Mouse (Mus musculus) adrenal gland, postnatal 14 days (tissue): ENCODE measurements around the gene Aplp1. TPM values are rescaled to one million over a fixed set of nuclear protein-coding genes. Genes with fewer than 3 reads are reported as not detected.

Source experiments
- DNase-seq: peaks from one replicate; pipeline ENCODE4 v3.0.0; 2021; ENCODE audit warnings: mixed read lengths
- total RNA-seq: library from RNA; stranded (reverse); gene quantifications from 2 replicates; pipeline ENCODE4 v1.2.3, GENCODE M21; 2021

Aplp1 gene
- total RNA-seq, 1 experiment from 2014 or later, result 21.3 TPM

- no peak for DNase-seq
Measured at GRCm38 (mm10) chr7:30409789-30410188, 35.5 kb downstream of the Aplp1 start.

GRCm38 (mm10) chr7:30408639-30409038, 36.7 kb downstream of the Aplp1 start:
- no peak for DNase-seq

- DNase-seq, result no peak
Measured at GRCm38 (mm10) chr7:30402343-30402742, 43.0 kb downstream of the Aplp1 start.

- DNase-seq, result no peak
Measured at GRCm38 (mm10) chr7:30399671-30400070, 45.7 kb downstream of the Aplp1 start.

GRCm38 (mm10) chr7:30394871-30395270, 50.5 kb downstream of the Aplp1 start:
- no peak for DNase-seq

- peak; percentile 59 for DNase-seq
Measured at GRCm38 (mm10) chr7:30394379-30394778, 51.0 kb downstream of the Aplp1 start.

GRCm38 (mm10) chr7:30393631-30394030, 51.7 kb downstream of the Aplp1 start:
- DNase-seq, result no peak

- DNase-seq, result peak; percentile 33
Measured at GRCm38 (mm10) chr7:30392746-30393520, 52.4 kb downstream of the Aplp1 start.

Other genes starting within 250 kb of the Aplp1 start
- gene Capns1, start 246.7 kb downstream of the Aplp1 start, total RNA-seq, result 526 and 534 TPM in 2 replicates
- gene Polr2i, start 213.6 kb downstream of the Aplp1 start, total RNA-seq, result 95.5 and 99.4 TPM in 2 replicates
- 67.7 and 75.4 TPM in 2 replicates for gene Tbcb, start 213.3 kb downstream of the Aplp1 start, total RNA-seq
- not detected in 2 replicates for gene Ovol3, start 209.8 kb downstream of the Aplp1 start, total RNA-seq
- 0.33 and 0.38 TPM in 2 replicates for gene Thap8, start 165.4 kb downstream of the Aplp1 start, total RNA-seq
- gene Wdr62, start 165.1 kb downstream of the Aplp1 start, total RNA-seq, result 12.3 and 15.0 TPM in 2 replicates
- 26.9 and 44.7 TPM in 2 replicates for gene Clip3, start 153.8 kb downstream of the Aplp1 start, total RNA-seq
- 51.4 and 56.3 TPM in 2 replicates for gene Alkbh6, start 136.8 kb downstream of the Aplp1 start, total RNA-seq
- 23.5 and 30.2 TPM in 2 replicates for gene Syne4, start 130.7 kb downstream of the Aplp1 start, total RNA-seq
- gene E130208F15Rik, start 123.8 kb downstream of the Aplp1 start, total RNA-seq, result 2.2 and 3.6 TPM in 2 replicates
- 15.0 and 19.6 TPM in 2 replicates for gene Sdhaf1, start 121.6 kb downstream of the Aplp1 start, total RNA-seq
- gene Lrfn3, start 82.8 kb downstream of the Aplp1 start, total RNA-seq, result 15.6 and 16.2 TPM in 2 replicates
- 19.9 and 30.9 TPM in 2 replicates for gene Tyrobp, start 31.8 kb downstream of the Aplp1 start, total RNA-seq
- 7.1 TPM in 1 of 2 replicates, not detected in the other for gene Hcst, start 25.7 kb downstream of the Aplp1 start, total RNA-seq
- 2.8 and 3.9 TPM in 2 replicates for gene Nfkbid, start 23.8 kb downstream of the Aplp1 start, total RNA-seq
- gene Kirrel2, start 12.2 kb upstream of the Aplp1 start, total RNA-seq, result not detected in 2 replicates
- gene Nphs1, start 12.8 kb upstream of the Aplp1 start, total RNA-seq, result 0.11 TPM in 1 of 2 replicates, not detected in the other
- 2.6 and 33.4 TPM in 2 replicates for gene Prodh2, start 48.1 kb upstream of the Aplp1 start, total RNA-seq
- 8.3 and 8.9 TPM in 2 replicates for gene Arhgap33, start 89.5 kb upstream of the Aplp1 start, total RNA-seq
- gene Hspb6, start 106.6 kb upstream of the Aplp1 start, total RNA-seq, result 24.2 and 29.4 TPM in 2 replicates
- 7.6 and 9.2 TPM in 2 replicates for gene Proser3, start 106.8 kb upstream of the Aplp1 start, total RNA-seq
- 41.6 and 46.3 TPM in 2 replicates for gene Lin37, start 114.3 kb upstream of the Aplp1 start, total RNA-seq
- 60.3 and 66.8 TPM in 2 replicates for gene U2af1l4, start 117.8 kb upstream of the Aplp1 start, total RNA-seq
- 3.8 and 4.6 TPM in 2 replicates for gene Gm49396, start 117.8 kb upstream of the Aplp1 start, total RNA-seq
- gene Psenen, start 118.1 kb upstream of the Aplp1 start, total RNA-seq, result 117 and 125 TPM in 2 replicates
- 5.1 and 7.8 TPM in 2 replicates for gene Igflr1, start 119.9 kb upstream of the Aplp1 start, total RNA-seq
- gene Kmt2b, start 143.2 kb upstream of the Aplp1 start, total RNA-seq, result 45.7 and 54.0 TPM in 2 replicates
- gene Zbtb32, start 153.4 kb upstream of the Aplp1 start, total RNA-seq, result 0.85 and 1.1 TPM in 2 replicates
- 0.22 and 0.45 TPM in 2 replicates for gene Upk1a, start 167.3 kb upstream of the Aplp1 start, total RNA-seq
- gene Cox6b1, start 180.6 kb upstream of the Aplp1 start, total RNA-seq, result 3,197 and 3,382 TPM in 2 replicates
- not detected in 2 replicates for gene Etv2, start 190.3 kb upstream of the Aplp1 start, total RNA-seq
- gene Rbm42, start 204.8 kb upstream of the Aplp1 start, total RNA-seq, result 78.2 and 81.2 TPM in 2 replicates
- gene Haus5, start 219.5 kb upstream of the Aplp1 start, total RNA-seq, result 10.4 and 11.9 TPM in 2 replicates
- gene Pmis2, start 226.1 kb upstream of the Aplp1 start, total RNA-seq, result not detected in 2 replicates